Mouse (Mus musculus) midbrain, embryonic 14.5 days (tissue): ENCODE measurements around the gene Gm10337. TPM values are rescaled to one million over a fixed set of nuclear protein-coding genes. Genes with fewer than 3 reads are reported as not detected.
A peak's percentile ranks its signal among the peaks of the same experiment; 100 is the strongest.

ENCODE experiments used
- ATAC-seq: fragments of 200-750 bp; cut with Nextera tagmentation; 2 replicates; pipeline ENCODE4 v1.8.0; 2017; ENCODE audit warnings: moderate number of reproducible peaks, moderate library complexity; ENCODE audit not compliant: low FRiP score, low TSS enrichment
- DNase-seq: peaks from one replicate; pipeline ENCODE4 v3.0.0-alpha.2; 2015
- H3K27ac ChIP-seq: fragments of 300-500 bp; sonication (generic); replicated peaks from 2 replicates; pipeline ENCODE4 v1.5.1; 2014; ENCODE audit warnings: mild to moderate bottlenecking, low read depth, low read length, moderate library complexity
- H3K27me3 ChIP-seq: fragments of 300-500 bp; sonication (generic); 2 replicates; pipeline ENCODE4 v1.6.1; 2014; ENCODE audit warnings: low read length, control low read depth, mixed read lengths; ENCODE audit not compliant: control insufficient read depth, insufficient read depth
- H3K36me3 ChIP-seq: fragments of 300-500 bp; sonication (generic); 2 replicates; pipeline ENCODE4 v1.6.1; 2014; ENCODE audit warnings: low read length, control low read depth; ENCODE audit not compliant: control insufficient read depth, insufficient read depth
- H3K4me1 ChIP-seq: fragments of 300-500 bp; sonication (generic); 2 replicates; pipeline ENCODE4 v1.6.1; 2014; ENCODE audit warnings: mild to moderate bottlenecking, antibody characterized with exemption, low read length, control low read depth; ENCODE audit not compliant: control insufficient read depth, insufficient read depth
- H3K4me2 ChIP-seq: fragments of 300-500 bp; sonication (generic); 2 replicates; pipeline ENCODE4 v1.6.1; 2014; ENCODE audit warnings: mild to moderate bottlenecking, low read length, moderate library complexity
- H3K4me3 ChIP-seq: fragments of 300-500 bp; sonication (generic); replicated peaks from 2 replicates; pipeline ENCODE4 v1.5.1; 2014; ENCODE audit warnings: low read depth, low read length
- H3K9ac ChIP-seq: fragments of 300-500 bp; sonication (generic); replicated peaks from 2 replicates; pipeline ENCODE4 v1.6.1; 2014; ENCODE audit warnings: mild to moderate bottlenecking, low read length, moderate library complexity
- H3K9me3 ChIP-seq: fragments of 300-500 bp; sonication (generic); 2 replicates; pipeline ENCODE4 v1.6.1; 2016; ENCODE audit warnings: low read length, control low read depth, mixed read lengths; ENCODE audit not compliant: control insufficient read depth
- WGBS: fragments of 180-500 bp; shearing (Covaris S2); extraction: QIAGEN DNeasy Blood & Tissue Kit; methylation state at CpG from one replicate; pipeline ENCODE4 v1.1.7; 2014; 5-methylcytosine and 5-hydroxymethylcytosine counted together
- polyA plus RNA-seq: library from polyadenylated mRNA; unstranded; fragments of >200 nt; fragmentation: Nextera tagmentation; extraction: Ambion mirVana; gene quantifications from 2 replicates; pipeline ENCODE4 v1.2.1, GENCODE M21; 2014

Gm10337 gene
- polyA plus RNA-seq, 1 experiment from 2014 or later, result not detected

GRCm38 (mm10) chr15:102524892-102525485 is 21.5 kb downstream of the Gm10337 start, which contains the start of gene Npff:
TSS of gene Npff (minus strand) at chr15:102524942.
- Histone ChIP-seq H3K4me3 (no peak within 1 kb of the TSS), H3K27ac (no peak within 1 kb of the TSS; the same call in 1 of the 2 replicates), H3K27me3 (no peaks in the 10 kb centered on the region), H3K4me1 (no peaks in the 10 kb centered on the region), H3K36me3 (peaks cover 50% of the 10 kb centered on the region), H3K9ac (no peak within 1 kb of the TSS), H3K4me2 (no peak within 1 kb of the TSS), H3K9me3 (no peaks in the 10 kb centered on the region)
- DNase-seq (peak; percentile 90), ATAC-seq (peak; percentile 34; the same call in 1 of the 2 replicates)
- 6% methylated on average over 3 of the region's 3 CpGs for WGBS

DNA sequence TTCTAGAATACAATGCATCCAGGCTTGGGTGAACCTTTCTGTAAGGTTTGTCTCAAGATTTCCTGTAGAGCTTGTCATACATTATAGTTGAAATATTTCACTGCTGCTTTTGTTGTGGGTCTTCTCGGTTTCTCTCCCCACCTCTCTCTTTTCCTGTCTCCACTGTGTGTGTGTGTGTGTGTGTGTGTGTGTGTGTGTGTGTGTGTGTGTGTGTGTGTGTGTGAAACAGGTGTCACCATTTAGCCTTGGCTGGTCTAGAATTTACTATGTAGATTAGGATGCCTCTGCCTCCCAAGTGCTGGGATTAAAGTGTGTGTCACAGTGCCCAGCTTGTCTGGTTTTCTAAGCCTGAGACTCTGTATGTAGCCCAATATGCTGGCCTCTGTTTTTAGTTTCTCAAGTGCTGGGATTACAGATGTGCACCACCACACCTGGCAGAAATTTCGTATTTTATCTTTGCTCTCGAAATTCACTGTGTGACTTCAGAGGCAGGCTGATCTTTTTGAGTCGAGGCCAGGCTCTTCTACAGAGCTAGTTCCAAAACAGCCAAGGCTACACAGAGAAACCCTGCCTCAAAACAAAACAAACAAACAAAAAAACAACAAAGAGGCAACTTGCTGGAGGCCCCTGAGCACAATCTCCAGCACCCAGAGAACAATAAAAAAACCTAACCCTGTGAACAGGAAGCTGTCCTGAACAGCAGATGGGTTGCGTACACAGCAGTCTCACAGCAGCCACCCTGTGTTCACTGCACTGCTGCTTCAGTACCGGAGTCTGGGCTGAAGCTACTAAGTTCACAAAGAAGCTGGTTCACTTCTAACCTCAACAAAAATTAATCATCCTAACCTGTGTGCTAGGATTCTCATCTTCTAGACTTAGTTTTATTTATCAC is 22.8 kb downstream of the Gm10337 start:
- peaks cover 55% of the 10 kb centered on the region for H3K36me3 ChIP-seq

DNA sequence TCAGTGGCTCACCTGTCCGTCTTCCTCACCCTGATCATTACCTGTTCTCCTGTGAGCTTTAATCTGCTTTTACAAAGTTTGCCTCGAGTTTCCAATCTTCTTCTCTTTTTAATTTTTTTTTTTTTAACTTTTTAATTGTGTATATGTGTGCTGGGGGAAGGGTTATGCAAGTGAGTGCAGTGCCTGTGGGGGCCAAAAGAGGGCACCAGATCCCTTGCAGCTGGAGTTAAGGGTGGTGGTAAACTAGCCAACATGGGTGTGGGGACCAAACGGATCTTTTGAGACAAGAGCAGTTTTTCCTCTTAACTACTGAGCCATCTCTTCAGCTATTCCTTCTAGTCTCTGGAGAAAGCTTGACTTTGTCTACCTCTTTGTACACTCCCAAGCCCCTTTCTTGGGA is 24.4 kb downstream of the Gm10337 start:
- H3K9ac ChIP-seq, result no peak overlapping the region
- no peak for ATAC-seq
- 73% methylated on average over 3 of the region's 3 CpGs for WGBS
- no peaks in the 10 kb centered on the region for H3K27me3 ChIP-seq
- peaks cover 57% of the 10 kb centered on the region for H3K36me3 ChIP-seq
- no peak for DNase-seq
- no peaks in the 10 kb centered on the region for H3K9me3 ChIP-seq
- H3K4me2 ChIP-seq, result no peak overlapping the region
- H3K4me1 ChIP-seq, result no peaks in the 10 kb centered on the region
- no peak overlapping the region for H3K4me3 ChIP-seq
- no peak overlapping the region for H3K27ac ChIP-seq

More for the DNA sequence above, 22.8 kb downstream of the Gm10337 start:
- H3K9ac ChIP-seq, result no peak overlapping the region
- ATAC-seq (no peak), DNase-seq (no peak)
- H3K9me3 ChIP-seq, result no peaks in the 10 kb centered on the region
- no peaks in the 10 kb centered on the region for H3K27me3 ChIP-seq
- WGBS, result 90% methylated on average over 6 of the region's 6 CpGs
- no peak overlapping the region for H3K27ac ChIP-seq
- H3K4me2 ChIP-seq, result no peak overlapping the region
- H3K4me1 ChIP-seq, result no peaks in the 10 kb centered on the region
- no peak overlapping the region for H3K4me3 ChIP-seq

DNA sequence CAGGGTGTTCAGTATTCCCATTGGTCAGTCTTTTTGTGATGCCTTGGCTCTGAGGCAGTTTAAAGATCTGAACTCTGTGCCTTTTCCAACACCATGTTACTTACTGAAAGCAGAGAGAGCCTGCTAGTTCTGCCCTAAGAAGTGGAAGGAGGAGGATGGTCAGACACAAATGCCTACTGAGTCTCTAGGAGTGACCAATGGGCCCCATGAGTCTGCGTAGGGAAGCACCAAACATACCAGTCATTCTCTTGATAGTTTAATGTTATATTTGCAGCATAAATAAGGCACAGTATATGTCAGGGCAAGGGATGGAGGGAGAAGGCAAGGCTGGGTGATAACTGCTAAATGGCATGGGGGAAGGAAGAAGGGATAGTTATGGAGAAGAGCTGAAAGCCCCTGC is 24.9 kb downstream of the Gm10337 start:
- WGBS, result 90% methylated on average over 1 of the region's 1 CpGs
- no peak overlapping the region for H3K27ac ChIP-seq
- no peaks in the 10 kb centered on the region for H3K27me3 ChIP-seq
- no peak overlapping the region for H3K4me3 ChIP-seq
- H3K4me1 ChIP-seq, result no peaks in the 10 kb centered on the region
- ATAC-seq (no peak), DNase-seq (no peak)
- H3K9me3 ChIP-seq, result no peaks in the 10 kb centered on the region
- peaks cover 61% of the 10 kb centered on the region for H3K36me3 ChIP-seq
- no peak overlapping the region for H3K4me2 ChIP-seq
- H3K9ac ChIP-seq, result no peak overlapping the region

- no peaks in the 10 kb centered on the region for H3K27me3 ChIP-seq
- H3K27ac ChIP-seq, result no peak overlapping the region
- ATAC-seq, result no peak
- H3K4me2 ChIP-seq, result no peak overlapping the region
- 84% methylated on average over 4 of the region's 4 CpGs for WGBS
- no peaks in the 10 kb centered on the region for H3K9me3 ChIP-seq
- H3K4me3 ChIP-seq, result no peak overlapping the region
- H3K36me3 ChIP-seq, result peaks cover 63% of the 10 kb centered on the region
- H3K9ac ChIP-seq, result no peak overlapping the region
- DNase-seq, result no peak
- no peaks in the 10 kb centered on the region for H3K4me1 ChIP-seq
Observed at GRCm38 (mm10) chr15:102530566-102530965, 27.0 kb downstream of the Gm10337 start.

- Histone ChIP-seq H3K4me3 (no peak overlapping the region), H3K4me2 (no peak overlapping the region), H3K27ac (no peak overlapping the region), H3K9ac (no peak overlapping the region), H3K27me3 (no peaks in the 10 kb centered on the region), H3K36me3 (peaks cover 72% of the 10 kb centered on the region), H3K9me3 (no peaks in the 10 kb centered on the region), H3K4me1 (no peaks in the 10 kb centered on the region)
- ATAC-seq, result no peak
- no peak for DNase-seq
- WGBS, result 93% methylated on average over 4 of the region's 4 CpGs
Observed at GRCm38 (mm10) chr15:102531586-102531985, 28.1 kb downstream of the Gm10337 start.

DNA sequence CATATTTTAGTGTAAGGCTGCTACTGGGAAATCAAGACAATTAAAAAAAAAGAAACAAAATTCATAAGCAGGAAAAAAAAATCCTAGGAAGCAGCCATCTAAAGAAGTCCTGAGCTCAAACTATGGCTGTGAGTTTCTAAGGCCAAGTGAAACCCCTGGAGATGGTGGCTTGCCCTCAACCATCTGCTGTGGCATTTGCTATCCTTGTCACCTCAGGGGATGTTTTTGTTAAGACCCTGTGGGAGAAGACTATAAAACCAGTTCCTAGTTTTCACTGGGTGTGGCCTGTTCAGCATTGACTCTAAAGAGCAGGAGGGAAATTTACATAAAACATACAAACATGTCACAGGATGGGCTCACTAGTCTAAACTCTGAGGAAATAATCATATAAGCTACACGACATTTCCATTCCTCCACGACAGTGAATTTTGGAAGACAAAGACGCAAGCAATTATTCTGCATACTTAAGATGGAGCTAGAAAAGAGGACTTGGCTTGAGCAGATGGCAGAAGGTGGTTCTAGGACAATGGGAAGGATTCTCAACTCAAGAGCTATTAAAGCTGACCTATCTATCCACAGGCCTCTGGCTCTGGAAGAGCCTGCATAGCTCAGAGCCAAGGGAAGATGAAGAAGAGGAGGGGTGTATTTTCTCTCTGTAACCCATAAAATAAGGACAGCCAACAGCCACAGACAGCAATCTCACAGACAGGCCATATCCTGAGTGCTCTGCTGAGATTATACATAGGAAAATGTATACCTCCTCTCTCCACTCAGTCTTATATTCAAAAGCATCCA is 28.8 kb downstream of the Gm10337 start:
- Histone ChIP-seq H3K36me3 (peaks cover 78% of the 10 kb centered on the region), H3K4me2 (no peak overlapping the region), H3K9ac (no peak overlapping the region), H3K27ac (no peak overlapping the region), H3K27me3 (no peaks in the 10 kb centered on the region), H3K4me3 (no peak overlapping the region), H3K9me3 (no peaks in the 10 kb centered on the region), H3K4me1 (no peaks in the 10 kb centered on the region)
- DNase-seq (no peak), ATAC-seq (no peak)
- 89% methylated on average over 3 of the region's 3 CpGs for WGBS

- Histone ChIP-seq H3K9ac (no peak overlapping the region), H3K27me3 (no peaks in the 10 kb centered on the region), H3K4me3 (no peak overlapping the region), H3K9me3 (no peaks in the 10 kb centered on the region), H3K27ac (no peak overlapping the region), H3K36me3 (peaks cover 71% of the 10 kb centered on the region), H3K4me2 (no peak overlapping the region), H3K4me1 (no peaks in the 10 kb centered on the region)
- ATAC-seq, result no peak
- WGBS, result 92% methylated on average over 7 of the region's 7 CpGs
- DNase-seq, result no peak
Observed at GRCm38 (mm10) chr15:102533926-102534325, 30.4 kb downstream of the Gm10337 start.
